Mouse (Mus musculus) midbrain, embryonic 16.5 days (tissue): ENCODE results near the gene Ctf1. TPM values are rescaled to one million over a fixed set of nuclear protein-coding genes. Genes with fewer than 3 reads are reported as not detected.

ENCODE experiments used
- ATAC-seq: fragments of 200-750 bp; cut with Nextera tagmentation; 2 replicates; pipeline ENCODE4 v1.8.0; 2017; ENCODE audit warnings: moderate TSS enrichment
- H3K27ac ChIP-seq: fragments of 300-500 bp; sonication (generic); 2 replicates; pipeline ENCODE4 v1.5.1; 2014; ENCODE audit warnings: mild to moderate bottlenecking, low read length, mixed read lengths
- H3K27me3 ChIP-seq: fragments of 300-500 bp; sonication (generic); 2 replicates; pipeline ENCODE4 v1.6.1; 2014; ENCODE audit warnings: low read depth, low read length, mixed read lengths; ENCODE audit not compliant: control insufficient read depth, insufficient read depth
- H3K36me3 ChIP-seq: fragments of 300-500 bp; sonication (generic); 2 replicates; pipeline ENCODE4 v1.6.1; 2014; ENCODE audit warnings: mild to moderate bottlenecking, low read length, moderate library complexity, mixed read lengths; ENCODE audit not compliant: control insufficient read depth, insufficient read depth
- H3K4me1 ChIP-seq: fragments of 300-500 bp; sonication (generic); 2 replicates; pipeline ENCODE4 v1.6.1; 2014; ENCODE audit warnings: mild to moderate bottlenecking, low read length, mixed read lengths; ENCODE audit not compliant: control insufficient read depth, insufficient read depth
- H3K4me2 ChIP-seq: fragments of 300-500 bp; sonication (generic); 2 replicates; pipeline ENCODE4 v1.6.1; 2014; ENCODE audit warnings: mild to moderate bottlenecking, low read length, mixed read lengths
- H3K4me3 ChIP-seq: fragments of 300-500 bp; sonication (generic); 2 replicates; pipeline ENCODE4 v1.5.1; 2014; ENCODE audit warnings: low read depth, mild to moderate bottlenecking, low read length, moderate library complexity, mixed read lengths
- H3K9ac ChIP-seq: fragments of 300-500 bp; sonication (generic); 2 replicates; pipeline ENCODE4 v1.6.1; 2014; ENCODE audit warnings: low read depth, low read length, mixed read lengths
- H3K9me3 ChIP-seq: fragments of 300-500 bp; sonication (generic); replicated peaks from 2 replicates; pipeline ENCODE4 v1.6.1; 2014; ENCODE audit warnings: mild to moderate bottlenecking, low read length, mixed read lengths; ENCODE audit not compliant: control insufficient read depth, poor library complexity, severe bottlenecking
- WGBS: fragments of 180-500 bp; shearing (Covaris S2); extraction: QIAGEN DNeasy Blood & Tissue Kit; methylation state at CpG from one replicate; pipeline ENCODE4 v1.1.7; 2014; 5-methylcytosine and 5-hydroxymethylcytosine counted together
- polyA plus RNA-seq: library from polyadenylated mRNA; unstranded; fragments of >200 nt; fragmentation: Nextera tagmentation; extraction: Ambion mirVana; gene quantifications from 2 replicates; pipeline ENCODE4 v1.2.1, GENCODE M21; 2015

Gene Ctf1
- 3.2 and 3.3 TPM in 2 replicates for polyA plus RNA-seq

DNA sequence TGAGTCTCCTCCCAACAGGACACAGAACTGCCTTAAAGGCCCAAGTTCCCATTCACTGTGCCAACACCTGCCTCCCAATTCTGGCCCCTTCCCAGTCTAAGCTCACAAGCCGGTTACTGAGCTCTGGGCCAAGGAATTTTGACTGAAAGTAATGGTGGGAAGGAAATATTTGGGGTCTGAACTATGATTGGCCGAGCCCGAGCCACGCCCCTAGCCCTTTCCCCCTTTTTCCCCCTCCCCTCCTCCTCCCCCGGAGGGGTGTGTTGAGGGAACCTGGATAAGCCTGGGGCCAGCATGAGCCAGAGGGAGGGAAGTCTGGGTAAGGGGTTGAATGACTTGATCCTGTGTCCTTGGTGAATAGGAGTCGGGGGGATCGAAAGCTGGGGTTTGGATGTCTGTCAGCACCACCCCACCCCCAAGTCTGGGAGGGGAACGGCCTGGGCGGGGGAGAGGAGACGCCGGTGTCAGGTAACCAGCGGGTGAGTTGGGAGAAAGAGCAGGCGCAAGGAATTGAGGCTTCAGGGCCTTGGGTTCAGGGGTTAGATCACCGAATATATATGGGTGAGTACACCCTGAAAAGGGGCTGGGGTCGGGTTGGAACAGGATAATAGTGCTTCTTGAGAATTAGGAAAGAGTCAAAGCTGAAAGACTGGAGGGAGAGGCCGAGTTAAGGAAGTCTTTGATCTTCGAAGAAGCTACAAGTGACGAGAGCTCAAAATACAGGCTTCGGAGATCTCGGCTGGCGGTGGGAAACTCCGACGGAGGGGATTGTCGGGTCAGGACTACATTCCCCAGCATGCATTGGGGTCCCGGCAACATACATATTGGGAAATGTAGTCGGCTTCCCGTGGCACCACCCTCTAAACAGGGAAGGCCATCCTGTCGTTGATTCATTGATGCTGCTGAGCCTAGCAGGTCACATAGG lies at the start of gene Ctf1:
Gene Ctf1, plus strand, starts transcription at position 276 of the 925 bp plus-strand sequence.
- H3K4me2 ChIP-seq, result peak within 1 kb of the TSS; percentile 50
- H3K27me3 ChIP-seq, result no peaks in the 10 kb centered on the region
- no peaks in the 10 kb centered on the region for H3K9me3 ChIP-seq
- peak; percentile 66 for ATAC-seq
- H3K27ac ChIP-seq, result no peak within 1 kb of the TSS
- peaks cover 19% of the 10 kb centered on the region for H3K4me1 ChIP-seq
- under 1% methylated on average over 27 of the region's 28 CpGs for WGBS
- H3K36me3 ChIP-seq, result no peaks in the 10 kb centered on the region
- H3K4me3 ChIP-seq, result peak within 1 kb of the TSS; percentile 21
- peak within 1 kb of the TSS; percentile 0 for H3K9ac ChIP-seq

DNA sequence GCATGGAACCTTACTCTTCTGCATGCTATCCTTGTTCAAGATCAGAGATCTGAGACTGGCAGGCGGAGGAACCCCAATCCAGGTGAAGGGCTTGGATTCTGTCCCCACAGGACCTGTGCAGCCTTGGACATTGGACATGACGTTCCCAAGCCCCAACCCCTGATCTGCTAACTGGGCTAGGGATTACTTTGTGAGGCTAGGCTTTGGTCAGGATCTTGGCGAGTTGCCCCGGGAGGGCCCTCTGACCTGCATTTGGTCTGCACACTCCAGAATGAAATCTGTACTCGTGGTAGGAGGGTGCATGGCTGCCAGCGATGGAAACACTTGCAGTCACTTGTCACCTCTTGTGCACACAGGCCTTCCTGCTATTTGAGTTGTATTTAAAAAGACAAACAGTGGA lies 49.6 kb upstream of the Ctf1 start:
- H3K9me3 ChIP-seq, result no peaks in the 10 kb centered on the region
- H3K27me3 ChIP-seq, result no peaks in the 10 kb centered on the region
- H3K4me2 ChIP-seq, result no peak overlapping the region
- H3K36me3 ChIP-seq, result peaks cover 20% of the 10 kb centered on the region
- no peak overlapping the region for H3K4me3 ChIP-seq
- 84% methylated on average over 6 of the region's 6 CpGs for WGBS
- no peak overlapping the region for H3K27ac ChIP-seq
- H3K4me1 ChIP-seq, result no peaks in the 10 kb centered on the region
- no peak for ATAC-seq
- H3K9ac ChIP-seq, result no peak overlapping the region

DNA sequence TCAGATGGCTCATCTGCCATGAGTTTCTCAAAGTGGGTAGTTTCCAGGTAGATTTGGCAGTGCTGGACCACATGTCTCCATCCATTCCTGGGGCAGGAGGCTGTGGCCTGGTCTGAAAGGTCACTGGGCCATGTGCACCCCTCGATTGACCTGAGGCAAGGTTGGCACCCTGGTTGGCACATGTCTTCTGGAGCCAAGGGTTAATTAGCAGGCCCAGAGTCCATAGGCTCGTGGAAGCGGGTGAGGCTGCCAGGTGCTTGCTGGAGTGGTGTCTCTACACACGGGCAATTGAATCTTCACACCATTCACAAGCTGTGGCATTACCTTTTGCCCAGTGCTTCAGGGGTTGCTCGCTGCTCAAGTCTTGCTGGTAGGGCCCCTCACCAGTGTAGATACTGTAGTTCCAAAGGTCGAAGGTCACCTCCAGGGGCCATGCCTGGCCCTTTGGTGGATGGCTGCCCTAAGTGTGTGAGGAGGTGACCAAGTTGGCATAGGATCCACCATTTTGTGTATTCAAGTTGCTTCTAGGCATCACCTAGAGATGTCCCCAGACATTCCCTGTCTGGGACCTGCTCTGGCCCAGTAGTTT lies 46.4 kb upstream of the Ctf1 start:
- WGBS, result 92% methylated on average over 6 of the region's 6 CpGs
- Histone ChIP-seq H3K27me3 (no peaks in the 10 kb centered on the region), H3K4me1 (no peaks in the 10 kb centered on the region), H3K4me3 (no peak overlapping the region), H3K27ac (no peak overlapping the region), H3K9ac (no peak overlapping the region), H3K4me2 (no peak overlapping the region), H3K9me3 (no peaks in the 10 kb centered on the region), H3K36me3 (peaks cover 20% of the 10 kb centered on the region)
- ATAC-seq, result no peak

DNA sequence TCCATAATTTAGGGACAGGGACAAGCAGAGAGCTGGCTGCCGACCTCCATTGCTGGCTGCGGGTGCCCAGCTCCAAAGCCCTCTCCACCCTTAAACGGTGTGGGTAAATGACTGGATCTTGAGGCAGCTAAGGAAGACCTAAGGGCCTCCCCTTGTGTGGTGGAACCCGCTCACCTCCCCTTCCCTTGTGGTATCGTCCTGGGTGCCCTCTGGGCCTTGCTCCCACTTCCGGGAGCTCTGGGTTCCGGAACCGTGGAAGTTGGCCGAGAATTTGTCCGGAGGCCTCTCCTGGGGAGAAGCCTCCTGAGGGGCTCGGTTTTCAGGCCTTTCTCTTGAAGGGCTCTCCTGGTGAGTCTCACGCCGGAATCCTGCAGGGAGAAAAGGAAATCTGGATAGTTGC lies 45.9 kb upstream of the Ctf1 start:
- no peak overlapping the region for H3K9ac ChIP-seq
- no peak overlapping the region for H3K4me2 ChIP-seq
- no peak for ATAC-seq
- H3K36me3 ChIP-seq, result peaks cover 20% of the 10 kb centered on the region
- H3K4me3 ChIP-seq, result no peak overlapping the region
- H3K9me3 ChIP-seq, result no peaks in the 10 kb centered on the region
- no peaks in the 10 kb centered on the region for H3K4me1 ChIP-seq
- 91% methylated on average over 13 of the region's 13 CpGs for WGBS
- no peak overlapping the region for H3K27ac ChIP-seq
- H3K27me3 ChIP-seq, result no peaks in the 10 kb centered on the region

DNA sequence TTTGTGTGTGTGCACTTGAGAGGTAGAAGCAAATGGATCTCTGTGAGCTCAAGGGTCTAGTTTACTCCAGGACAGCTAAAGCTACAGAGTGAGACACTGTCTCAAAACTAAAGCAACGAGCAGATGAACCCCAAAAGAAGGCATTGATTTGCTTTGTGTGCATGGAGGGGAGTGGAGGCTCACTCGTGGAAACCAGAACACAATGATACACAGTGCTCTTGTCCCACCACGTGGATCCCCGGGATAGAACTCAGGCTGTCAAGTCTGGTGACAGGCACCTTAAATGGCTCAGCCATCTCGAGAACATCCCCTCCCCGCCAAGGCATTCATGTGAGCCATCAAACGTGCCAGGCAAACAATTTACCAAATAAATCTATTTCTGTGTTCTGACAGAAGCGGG lies 45.4 kb upstream of the Ctf1 start:
- ATAC-seq, result no peak
- Histone ChIP-seq H3K9ac (no peak overlapping the region), H3K4me2 (no peak overlapping the region), H3K4me1 (no peaks in the 10 kb centered on the region), H3K4me3 (no peak overlapping the region), H3K36me3 (peaks cover 18% of the 10 kb centered on the region), H3K27me3 (no peaks in the 10 kb centered on the region), H3K9me3 (no peaks in the 10 kb centered on the region), H3K27ac (no peak overlapping the region)
- WGBS, result 85% methylated on average over 8 of the region's 8 CpGs

DNA sequence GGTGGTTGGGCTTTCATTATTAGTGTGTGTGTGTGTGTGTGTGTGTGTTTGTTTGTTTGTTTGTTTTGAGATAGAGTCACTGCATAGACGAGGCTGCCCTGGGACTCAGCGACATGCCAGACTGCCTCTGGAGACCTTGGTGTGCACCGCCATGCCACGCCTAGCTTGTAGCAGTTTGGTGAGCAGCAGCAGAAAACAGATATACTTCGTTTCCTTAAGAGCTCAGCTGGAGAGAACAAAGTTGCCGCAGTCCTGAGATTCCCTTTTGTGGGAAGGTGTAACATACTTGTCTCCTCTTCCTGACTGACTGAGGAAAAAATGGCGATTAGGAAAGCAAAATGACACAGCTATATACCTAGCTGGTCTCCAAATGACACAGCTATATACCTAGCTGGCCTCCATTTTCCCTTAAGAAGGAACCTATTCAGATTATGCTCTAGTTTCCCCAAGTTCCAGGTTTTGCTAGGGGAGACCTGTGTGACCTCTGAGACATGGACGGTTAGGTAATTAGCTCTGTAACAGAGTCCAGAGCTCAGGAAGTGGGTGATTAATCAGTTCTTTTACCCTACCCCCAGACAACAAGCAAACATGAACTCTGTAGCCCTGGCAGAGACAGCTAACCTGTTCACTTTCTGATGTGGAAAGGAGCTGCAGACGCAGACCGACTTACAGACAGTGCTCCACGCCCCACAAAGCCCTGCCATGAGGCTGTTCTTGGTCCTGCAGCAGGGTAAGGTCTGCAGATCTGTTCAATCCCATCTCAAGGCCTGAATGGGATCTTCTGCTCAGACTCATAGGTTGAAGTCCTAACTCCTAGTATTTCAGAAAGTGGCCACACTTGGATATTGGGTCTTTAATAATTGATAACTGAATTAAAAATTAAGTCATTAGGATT lies 40.4 kb upstream of the Ctf1 start:
- no peaks in the 10 kb centered on the region for H3K27me3 ChIP-seq
- H3K9me3 ChIP-seq, result no peaks in the 10 kb centered on the region
- WGBS, result 88% methylated on average over 11 of the region's 11 CpGs
- H3K4me1 ChIP-seq, result no peaks in the 10 kb centered on the region
- H3K27ac ChIP-seq, result no peak overlapping the region
- H3K9ac ChIP-seq, result no peak overlapping the region
- H3K4me3 ChIP-seq, result no peak overlapping the region
- H3K36me3 ChIP-seq, result no peaks in the 10 kb centered on the region; the same call in 1 of the 2 replicates
- H3K4me2 ChIP-seq, result no peak overlapping the region
- no peak for ATAC-seq

DNA sequence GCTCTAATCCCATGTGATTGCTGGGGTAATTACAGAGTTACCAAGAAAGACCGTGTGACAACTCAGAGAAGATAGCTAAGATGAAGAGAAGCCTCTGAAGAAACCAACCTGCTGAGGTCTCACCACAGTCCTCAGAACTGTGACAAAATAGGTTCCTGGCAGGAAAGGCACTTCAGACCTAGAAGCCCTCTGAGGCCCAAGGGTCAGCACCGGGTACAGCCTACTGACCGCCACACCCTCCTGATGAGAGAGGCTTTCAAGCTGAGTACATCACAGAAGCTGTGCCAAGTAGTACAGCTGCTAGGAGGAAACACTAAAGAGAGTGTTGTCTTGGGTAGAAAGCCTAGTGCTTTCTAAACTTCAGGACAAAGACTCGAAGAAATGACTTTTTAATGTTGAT lies 39.8 kb upstream of the Ctf1 start:
- Histone ChIP-seq H3K4me1 (no peaks in the 10 kb centered on the region), H3K9ac (no peak overlapping the region), H3K27ac (no peak overlapping the region), H3K4me3 (no peak overlapping the region), H3K4me2 (no peak overlapping the region), H3K27me3 (no peaks in the 10 kb centered on the region), H3K36me3 (no peaks in the 10 kb centered on the region; the same call in 1 of the 2 replicates), H3K9me3 (no peaks in the 10 kb centered on the region)
- 76% methylated on average over 4 of the region's 4 CpGs for WGBS
- ATAC-seq, result no peak

DNA sequence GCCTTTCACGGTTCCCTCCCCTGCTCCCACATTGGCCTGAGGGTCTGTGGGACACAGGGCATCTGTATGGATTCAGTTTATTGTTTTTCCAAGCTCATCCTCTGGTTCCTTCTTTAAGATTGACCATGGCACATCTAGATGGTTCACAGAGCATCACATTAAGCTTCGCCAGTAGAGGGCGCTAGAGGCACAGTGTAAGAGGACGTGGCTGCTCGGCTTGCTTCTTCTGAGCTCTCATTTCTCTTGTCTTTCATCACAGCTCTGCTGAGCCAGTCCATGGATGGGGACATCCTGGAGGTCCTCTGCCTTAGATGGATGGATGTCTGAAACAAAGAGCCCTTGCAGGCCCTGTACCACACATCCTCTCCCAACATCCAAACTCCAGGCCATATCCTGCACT lies 37.6 kb upstream of the Ctf1 start:
- H3K27ac ChIP-seq, result peak overlapping the region; percentile 54
- ATAC-seq, result peak; percentile 75; the same call in 1 of the 2 replicates
- H3K4me3 ChIP-seq, result no peak overlapping the region
- no peaks in the 10 kb centered on the region for H3K9me3 ChIP-seq
- no peaks in the 10 kb centered on the region; the same call in 1 of the 2 replicates for H3K36me3 ChIP-seq
- no peaks in the 10 kb centered on the region for H3K4me1 ChIP-seq
- H3K27me3 ChIP-seq, result no peaks in the 10 kb centered on the region
- no peak overlapping the region for H3K4me2 ChIP-seq
- 1% methylated on average over 5 of the region's 5 CpGs for WGBS
- 0 out of 2 replicates have a peak overlapping the region, but pooled peaks have one; percentile 26 for H3K9ac ChIP-seq
